Mouse (Mus musculus): ENCODE measurements at regions not wholly inside any gene's neighbourhood (a gene's known extent, or its start where the extent isn't known, plus 50 kb on each side); places are given as distances from the start of the nearest gene placed in this dataset.
"Not testable (repeated sequence)": the region's sequence is repeated elsewhere in the genome, so short reads cannot be mapped to it uniquely, and the experiment has no call there.

GRCm38 (mm10) chrX:41983346-41983745, 62.9 kb upstream of the Thoc2 start:
- no peak for DNase-seq

- DNase-seq: no peak
Measured at GRCm38 (mm10) chrX:41995750-41996149, 63.7 kb upstream of the Xiap start.

- not testable (repeated sequence) for DNase-seq
Measured at GRCm38 (mm10) chrX:42000622-42001171, 58.8 kb upstream of the Xiap start.

- peak; percentile 87 for DNase-seq
Measured at GRCm38 (mm10) chrX:42005629-42006028, 53.9 kb upstream of the Xiap start.

- not testable (repeated sequence) for DNase-seq
Measured at GRCm38 (mm10) chrX:42006573-42007226, 52.8 kb upstream of the Xiap start.
